9 mouse cellular contexts compared by ENCODE assay signal in the genomic region with DNA sequence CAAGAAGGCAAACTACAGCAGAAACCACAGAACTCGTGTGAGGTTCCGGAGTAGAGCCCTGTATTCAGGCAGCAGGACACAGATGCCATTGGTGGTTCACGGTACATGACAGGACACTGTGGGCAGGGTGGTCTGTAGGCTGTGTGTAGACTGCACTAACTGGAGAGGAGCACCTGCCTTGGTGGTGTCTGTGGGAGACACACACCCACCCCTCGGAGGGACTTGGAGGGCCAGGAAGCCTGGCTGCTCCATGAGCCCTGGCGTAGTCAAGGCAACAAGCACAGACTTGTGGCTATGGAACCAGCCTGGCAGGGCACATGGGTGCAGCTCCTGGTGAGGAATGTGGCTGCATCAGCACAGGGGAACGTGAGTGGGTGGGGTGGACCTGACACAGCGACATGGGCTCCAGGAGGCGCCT. TPM values are rescaled to one million over a fixed set of nuclear protein-coding genes. Genes with fewer than 3 reads are reported as not detected.
A peak's percentile ranks its signal among the peaks of the same experiment; 100 is the strongest.
DNase-seq lines count a peak whose midpoint lies in the region; ATAC-seq and TF ChIP-seq lines count a peak whose summit lies in the region.
"Had no signal": no experiment of that assay in that cellular context is flagged by ENCODE, and none has a peak within 500 bp of the region (broad histone marks: within the 10 kb centered on the region; RNA-seq: fewer than 3 reads in every experiment).

No protein-coding gene starts in this region.

- H3K4me3 ChIP-seq in spleen, adult 2 months (ENCODE audit: extremely low read depth, insufficient read depth, insufficient read length), result peak overlapping the region; percentile 14; the same call in 1 of the 2 replicates
- H3K4me3 ChIP-seq in forebrain, embryonic 16.5 days (replicated peaks; ENCODE audit: low read length), result no peak overlapping the region
- H3K4me3 ChIP-seq in lung, embryonic 14.5 days (ENCODE audit: low read depth, low read length), result no peak overlapping the region
- H3K4me3 ChIP-seq: erythroblast, embryonic 14.5 days had no signal

- no peak overlapping the region for H3K9ac ChIP-seq in forebrain, embryonic 16.5 days (replicated peaks; ENCODE audit: low read depth, low read length)
- no peak overlapping the region for H3K9ac ChIP-seq in lung, embryonic 14.5 days

- H3K4me2 ChIP-seq in forebrain, embryonic 16.5 days (ENCODE audit: low read length), result no peak overlapping the region
- H3K4me2 ChIP-seq in lung, embryonic 14.5 days, result no peak overlapping the region

- H3K4me1 ChIP-seq in spleen, adult 2 months (ENCODE audit: control insufficient read depth, insufficient read depth, insufficient read length), result peaks cover 10% of the 10 kb centered on the region; the same call in 1 of the 2 replicates
- peaks cover 6% of the 10 kb centered on the region for H3K4me1 ChIP-seq in forebrain, embryonic 16.5 days (replicated peaks; ENCODE audit: control insufficient read depth, insufficient read depth, low read length)
- no peaks in the 10 kb centered on the region for H3K4me1 ChIP-seq in lung, embryonic 14.5 days (ENCODE audit: insufficient read depth)

- no peak for TF ChIP-seq POLR2A in spleen, adult 2 months (IDR thresholded peaks at IDR 0.05; ENCODE audit: low read depth, low read length)

- no peaks in the 10 kb centered on the region for H3K36me3 ChIP-seq in spleen, adult 2 months (ENCODE audit: control insufficient read depth, insufficient read depth, low read length)
- no peaks in the 10 kb centered on the region for H3K36me3 ChIP-seq in forebrain, embryonic 16.5 days (ENCODE audit: control insufficient read depth, insufficient read depth)
- no peaks in the 10 kb centered on the region for H3K36me3 ChIP-seq in lung, embryonic 14.5 days (ENCODE audit: insufficient read depth)

- peak overlapping the region; percentile 66 for H3K27ac ChIP-seq in spleen, adult 2 months (ENCODE audit: insufficient read depth, low read length)
- H3K27ac ChIP-seq in forebrain, embryonic 16.5 days (ENCODE audit: low read length), result no peak overlapping the region
- H3K27ac ChIP-seq in lung, embryonic 14.5 days (ENCODE audit: low read depth), result 0 out of 2 replicates have a peak overlapping the region, but pooled peaks have one; percentile 2

- peak in 1 of 2 experiments; percentile 22 for DNase-seq in spleen, adult 2 months (ENCODE audit: low read depth in 1 of 2, low spot score in 2 of 2)
- DNase-seq in spleen, postnatal 14 days (ENCODE audit: low spot score in 2 of 2), result no peak
- peak; percentile 40 for DNase-seq in lung, embryonic 14.5 days
- DNase-seq in spleen, postnatal 36 days (ENCODE audit: low spot score in 2 of 2), result peak; percentile 52 to 56
- DNase-seq in adrenal gland, postnatal 36 days, result no peak
- DNase-seq in retina, postnatal 1 day, result no peak

- H3K27me3 ChIP-seq in spleen, adult 2 months (ENCODE audit: control insufficient read depth, insufficient read depth, low read length), result no peaks in the 10 kb centered on the region
- H3K27me3 ChIP-seq in forebrain, embryonic 16.5 days (replicated peaks; ENCODE audit: control insufficient read depth, insufficient read depth, low read length), result no peaks in the 10 kb centered on the region
- H3K27me3 ChIP-seq in lung, embryonic 14.5 days (ENCODE audit: insufficient read depth, low read length), result no peaks in the 10 kb centered on the region

- no peak for TF ChIP-seq CTCF in spleen, adult 2 months (IDR thresholded peaks at IDR 0.05; ENCODE audit: extremely low read depth, insufficient read depth, insufficient read length, insufficient replicate concordance)
- no peak for TF ChIP-seq CTCF in lung, embryonic 14.5 days (IDR thresholded peaks at IDR 0.05; ENCODE audit: low read depth)

- peak; percentile 42 for ATAC-seq in forebrain, embryonic 16.5 days
- ATAC-seq in lung, embryonic 14.5 days (ENCODE audit: insufficient read depth), result peak; percentile 76
- no peak for ATAC-seq in cerebellum, adult (ENCODE audit: insufficient number of reproducible peaks, low FRiP score, low TSS enrichment)

- no peaks in the 10 kb centered on the region for H3K9me3 ChIP-seq in forebrain, embryonic 16.5 days (ENCODE audit: control insufficient read depth, low read length)
- H3K9me3 ChIP-seq in lung, embryonic 14.5 days (ENCODE audit: low read depth, low read length), result no peaks in the 10 kb centered on the region

- 20% methylated on average over 8 of the region's 8 CpGs for WGBS in spleen, adult 2 months
- 77% methylated on average over 8 of the region's 8 CpGs for WGBS in forebrain, embryonic 16.5 days
- 61% methylated on average over 8 of the region's 8 CpGs for WGBS in lung, embryonic 14.5 days

RNA-seq across cellular contexts. Expression of gene Rfx2, which starts 11.1 kb away (rescaled TPM):
- polyA plus RNA-seq in spleen, adult 2 months (2012; rRNA removed), result 13.6 and 16.5 TPM in 2 replicates
- polyA plus RNA-seq in forebrain, embryonic 16.5 days (2015; fragmentation: Nextera tagmentation; extraction: Ambion mirVana), result 3.7 and 4.2 TPM in 2 replicates
- 4.3 and 4.8 TPM in 2 replicates for polyA plus RNA-seq in lung, embryonic 14.5 days (2014; fragmentation: Nextera tagmentation; extraction: Ambion mirVana)
- total RNA-seq in adrenal gland, postnatal 36 days (2021), result 1 to 10 TPM; 4.4 to 5.3 TPM

RNA-seq across cellular contexts. Expression of gene Prr22, which starts 49.7 kb away (rescaled TPM):
- polyA plus RNA-seq in spleen, adult 2 months (2012; rRNA removed), result 3.3 and 4.7 TPM in 2 replicates
- polyA plus RNA-seq in forebrain, embryonic 16.5 days (2015; fragmentation: Nextera tagmentation; extraction: Ambion mirVana), result 0.96 and 1.0 TPM in 2 replicates
- polyA plus RNA-seq in lung, embryonic 14.5 days (2014; fragmentation: Nextera tagmentation; extraction: Ambion mirVana), result 1.2 and 1.4 TPM in 2 replicates
- total RNA-seq in adrenal gland, postnatal 36 days (2021), result under 1 TPM; 0.26 to 0.60 TPM

RNA-seq across cellular contexts. Expression of gene Acsbg2, which starts 54.5 kb away (rescaled TPM):
- polyA plus RNA-seq in spleen, adult 2 months (2012; rRNA removed), result not detected in 2 replicates
- polyA plus RNA-seq in forebrain, embryonic 16.5 days (2015; fragmentation: Nextera tagmentation; extraction: Ambion mirVana), result not detected in 2 replicates
- not detected in 2 replicates for polyA plus RNA-seq in lung, embryonic 14.5 days (2014; fragmentation: Nextera tagmentation; extraction: Ambion mirVana)
- under 1 TPM; 0.30 to 0.53 TPM for total RNA-seq in adrenal gland, postnatal 36 days (2021)
- polyA plus RNA-seq: erythroblast, embryonic 14.5 days had no signal

RNA-seq across cellular contexts. Expression of gene Dus3l, which starts 55.1 kb away (rescaled TPM):
- polyA plus RNA-seq in spleen, adult 2 months (2012; rRNA removed), result 98.4 and 128 TPM in 2 replicates
- polyA plus RNA-seq in forebrain, embryonic 16.5 days (2015; fragmentation: Nextera tagmentation; extraction: Ambion mirVana), result 73.5 and 90.4 TPM in 2 replicates
- 40.5 and 42.3 TPM in 2 replicates for polyA plus RNA-seq in lung, embryonic 14.5 days (2014; fragmentation: Nextera tagmentation; extraction: Ambion mirVana)
- 10 to 100 TPM; 31.5 to 32.5 TPM for total RNA-seq in adrenal gland, postnatal 36 days (2021)

RNA-seq across cellular contexts. Expression of gene 1700061G19Rik, which starts 55.6 kb away (rescaled TPM):
- polyA plus RNA-seq in spleen, adult 2 months (2012; rRNA removed), result 0.09 and 0.21 TPM in 2 replicates
- 0.50 and 0.65 TPM in 2 replicates for polyA plus RNA-seq in forebrain, embryonic 16.5 days (2015; fragmentation: Nextera tagmentation; extraction: Ambion mirVana)
- polyA plus RNA-seq in lung, embryonic 14.5 days (2014; fragmentation: Nextera tagmentation; extraction: Ambion mirVana), result 0.34 and 0.45 TPM in 2 replicates
- total RNA-seq in adrenal gland, postnatal 36 days (2021), result 10 to 100 TPM in 1 of 2 experiments, 1 to 10 TPM in 1; 4.8 to 12.3 TPM
- polyA plus RNA-seq: erythroblast, embryonic 14.5 days had no signal

Comparison
In these comparisons a context has a peak if more than half of its experiments do, and no peak if none do; other contexts are left out.
1. DNase-seq: peak in lung, embryonic 14.5 days (single experiment) and spleen, postnatal 36 days (2 of 2); none in spleen, postnatal 14 days (0 of 2), adrenal gland, postnatal 36 days (0 of 2) and retina, postnatal 1 day (single experiment).